Mouse (Mus musculus) liver, postnatal 0 days (tissue): ENCODE results near the gene Myl10. TPM values are rescaled to one million over a fixed set of nuclear protein-coding genes. Genes with fewer than 3 reads are reported as not detected.
"Not testable (repeated sequence)": the region's sequence is repeated elsewhere in the genome, so short reads cannot be mapped to it uniquely, and the experiment has no call there.

Source experiments
- ATAC-seq: fragments of 200-750 bp; cut with Nextera tagmentation; 2 replicates; pipeline ENCODE4 v1.8.0; 2017; ENCODE audit warnings: mild to moderate bottlenecking, moderate library complexity
- DNase-seq: peaks from one replicate; pipeline ENCODE4 v3.0.0-alpha.2; 2016
- H3K27ac ChIP-seq: fragments of 300-500 bp; sonication (generic); 2 replicates; pipeline ENCODE4 v1.5.1; 2014; ENCODE audit warnings: antibody characterized with exemption, moderate library complexity, mild to moderate bottlenecking, low read depth
- H3K27me3 ChIP-seq: fragments of 300-500 bp; sonication (generic); 2 replicates; pipeline ENCODE4 v1.6.1; 2014; ENCODE audit warnings: low read length, control low read depth, mixed read lengths; ENCODE audit not compliant: insufficient read depth
- H3K36me3 ChIP-seq: fragments of 300-500 bp; sonication (generic); replicated peaks from 2 replicates; pipeline ENCODE4 v1.6.1; 2014; ENCODE audit warnings: mild to moderate bottlenecking, control low read depth, low read length, moderate library complexity, mixed read lengths; ENCODE audit not compliant: insufficient read depth
- H3K4me1 ChIP-seq: fragments of 300-500 bp; sonication (generic); 2 replicates; pipeline ENCODE4 v1.6.1; 2014; ENCODE audit warnings: antibody characterized with exemption, mild to moderate bottlenecking, control low read depth; ENCODE audit not compliant: insufficient read depth
- H3K4me2 ChIP-seq: fragments of 300-500 bp; sonication (generic); 2 replicates; pipeline ENCODE4 v1.6.1; 2014; ENCODE audit warnings: low read depth, mild to moderate bottlenecking, low read length, moderate library complexity, mixed read lengths
- H3K4me3 ChIP-seq: fragments of 300-500 bp; sonication (generic); 2 replicates; pipeline ENCODE4 v1.5.1; 2014; ENCODE audit warnings: low read depth, low read length
- H3K9ac ChIP-seq: fragments of 300-500 bp; sonication (generic); replicated peaks from 2 replicates; pipeline ENCODE4 v1.6.1; 2014; ENCODE audit warnings: mild to moderate bottlenecking, moderate library complexity
- H3K9me3 ChIP-seq: fragments of 300-500 bp; sonication (generic); 2 replicates; pipeline ENCODE4 v1.6.1; 2016; ENCODE audit warnings: mild to moderate bottlenecking, control low read depth, low read length, mixed read lengths
- CTCF ChIP-seq: sonication (generic); IDR thresholded peaks from 2 replicates; pipeline ENCODE4 v1.5.1; 2016; ENCODE audit warnings: antibody characterized with exemption, low read depth
- EP300 ChIP-seq: IDR thresholded peaks from 2 replicates; pipeline ENCODE4 v1.6.1; 2016; ENCODE audit warnings: antibody characterized with exemption, low read depth, mild to moderate bottlenecking
- WGBS: fragments of 180-500 bp; shearing (Covaris S2); extraction: QIAGEN DNeasy Blood & Tissue Kit; methylation state at CpG from one replicate; pipeline ENCODE4 v1.1.7; 2014; ENCODE audit not compliant: insufficient replicate concordance; 5-methylcytosine and 5-hydroxymethylcytosine counted together
- polyA plus RNA-seq: library from polyadenylated mRNA; unstranded; fragments of >200 nt; fragmentation: Nextera tagmentation; extraction: Ambion mirVana; gene quantifications from 2 replicates; pipeline ENCODE4 v1.2.1, GENCODE M21; 2015

The Myl10 gene
- not detected in 2 replicates for polyA plus RNA-seq

DNA sequence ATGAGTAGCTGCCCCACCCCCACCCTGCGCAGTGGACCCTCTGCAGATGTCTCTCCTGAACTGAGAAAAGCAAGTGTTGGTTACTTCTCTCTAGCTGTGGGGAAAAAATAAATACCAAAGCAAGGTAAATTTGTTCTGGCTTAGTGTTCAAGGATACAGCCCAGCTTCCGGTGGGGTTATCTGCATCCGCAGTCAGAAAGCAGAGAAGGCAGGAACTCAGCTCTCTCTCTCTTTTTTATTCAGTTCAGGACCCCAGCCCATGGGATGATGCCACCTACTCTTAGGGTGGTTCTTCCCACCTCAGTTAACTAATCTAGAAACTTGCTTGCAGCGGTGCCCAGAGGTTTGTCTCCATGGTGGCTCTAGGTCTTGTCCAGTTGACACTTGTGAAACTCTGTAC lies at the start of gene Myl10:
Gene Myl10, plus strand, starts transcription at position 363 of the 400 bp plus-strand sequence.
- no peaks in the 10 kb centered on the region for H3K9me3 ChIP-seq
- H3K27me3 ChIP-seq: no peaks in the 10 kb centered on the region
- WGBS: 64% methylated on average over 4 of the region's 4 CpGs
- no peak within 1 kb of the TSS for H3K4me2 ChIP-seq
- H3K4me3 ChIP-seq: no peak within 1 kb of the TSS
- ATAC-seq (no peak), DNase-seq (no peak)
- no peak for TF ChIP-seq CTCF
- no peak for TF ChIP-seq EP300
- no peaks in the 10 kb centered on the region for H3K36me3 ChIP-seq
- no peaks in the 10 kb centered on the region for H3K4me1 ChIP-seq
- no peak within 1 kb of the TSS for H3K9ac ChIP-seq
- H3K27ac ChIP-seq: no peak within 1 kb of the TSS

- DNase-seq: no peak
- Histone ChIP-seq H3K9me3 (no peaks in the 10 kb centered on the region), H3K4me2 (no peak overlapping the region), H3K9ac (no peak overlapping the region), H3K4me3 (no peak overlapping the region), H3K36me3 (no peaks in the 10 kb centered on the region), H3K4me1 (no peaks in the 10 kb centered on the region; the same call in 1 of the 2 replicates), H3K27ac (no peak overlapping the region), H3K27me3 (no peaks in the 10 kb centered on the region)
- TF ChIP-seq CTCF: no peak
- TF ChIP-seq EP300: no peak
- 67% methylated on average over 4 of the region's 4 CpGs for WGBS
- no peak for ATAC-seq
These were observed 46.1 kb upstream of the Myl10 start for GRCm38 (mm10) chr5:136646731-136647328.

DNA sequence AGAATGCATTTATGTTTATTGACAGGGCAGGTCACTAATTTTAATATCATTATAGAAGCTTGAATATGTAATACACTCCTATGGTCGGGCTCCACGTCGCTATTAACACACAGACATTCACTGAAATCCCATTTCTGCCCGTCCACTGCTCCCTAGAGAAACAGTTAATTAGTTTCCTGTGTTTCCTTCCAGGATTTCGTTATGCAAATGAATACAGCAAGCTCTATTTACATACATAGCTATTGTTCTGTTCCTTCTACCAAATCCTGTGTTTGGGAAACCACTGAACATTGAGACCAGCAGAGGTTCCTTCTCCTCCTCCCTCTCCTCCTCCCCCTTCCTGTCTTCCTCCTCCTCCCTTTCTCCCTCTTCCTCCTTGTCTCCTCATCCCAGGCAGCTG lies 43.9 kb upstream of the Myl10 start:
- Histone ChIP-seq H3K27ac (no peak overlapping the region), H3K9ac (no peak overlapping the region), H3K4me3 (no peak overlapping the region), H3K9me3 (no peaks in the 10 kb centered on the region), H3K27me3 (no peaks in the 10 kb centered on the region), H3K4me1 (no peaks in the 10 kb centered on the region), H3K36me3 (no peaks in the 10 kb centered on the region), H3K4me2 (no peak overlapping the region)
- ATAC-seq (no peak), DNase-seq (no peak)
- TF ChIP-seq EP300 (no peak), CTCF (no peak)
- 64% methylated on average over 5 of the region's 5 CpGs for WGBS

GRCm38 (mm10) chr5:136649655-136650054 lies 43.3 kb upstream of the Myl10 start:
- H3K36me3 ChIP-seq: no peaks in the 10 kb centered on the region
- TF ChIP-seq EP300 (no peak), CTCF (no peak)
- no peak overlapping the region for H3K27ac ChIP-seq
- ATAC-seq: no peak
- no peak overlapping the region for H3K4me3 ChIP-seq
- WGBS: 79% methylated on average over 5 of the region's 5 CpGs
- no peaks in the 10 kb centered on the region for H3K27me3 ChIP-seq
- H3K9me3 ChIP-seq: no peaks in the 10 kb centered on the region
- no peak for DNase-seq
- H3K9ac ChIP-seq: no peak overlapping the region
- H3K4me1 ChIP-seq: no peaks in the 10 kb centered on the region
- no peak overlapping the region for H3K4me2 ChIP-seq

- no peaks in the 10 kb centered on the region for H3K9me3 ChIP-seq
- no peak for TF ChIP-seq EP300
- no peak for TF ChIP-seq CTCF
- DNase-seq: no peak
- H3K4me2 ChIP-seq: no peak overlapping the region
- no peak overlapping the region for H3K27ac ChIP-seq
- H3K4me1 ChIP-seq: no peaks in the 10 kb centered on the region
- no peak overlapping the region for H3K4me3 ChIP-seq
- no peak overlapping the region for H3K9ac ChIP-seq
- H3K36me3 ChIP-seq: no peaks in the 10 kb centered on the region
- H3K27me3 ChIP-seq: no peaks in the 10 kb centered on the region
- no peak for ATAC-seq
These were observed 38.5 kb upstream of the Myl10 start for GRCm38 (mm10) chr5:136654481-136654880.

GRCm38 (mm10) chr5:136656830-136657395 lies 36.0 kb upstream of the Myl10 start:
- WGBS: 79% methylated on average over 10 of the region's 10 CpGs
- no peaks in the 10 kb centered on the region for H3K4me1 ChIP-seq
- ATAC-seq: no peak
- H3K4me2 ChIP-seq: no peak overlapping the region
- no peaks in the 10 kb centered on the region for H3K9me3 ChIP-seq
- H3K9ac ChIP-seq: no peak overlapping the region
- peak; percentile 53 for TF ChIP-seq CTCF
- TF ChIP-seq EP300: no peak
- DNase-seq: no peak
- no peak overlapping the region for H3K27ac ChIP-seq
- H3K4me3 ChIP-seq: no peak overlapping the region
- H3K27me3 ChIP-seq: no peaks in the 10 kb centered on the region
- no peaks in the 10 kb centered on the region for H3K36me3 ChIP-seq

- not testable (repeated sequence) for H3K4me1 ChIP-seq
These were observed 32.2 kb upstream of the Myl10 start for GRCm38 (mm10) chr5:136660721-136661120.

More at GRCm38 (mm10) chr5:136660721-136661120, 32.2 kb upstream of the Myl10 start:
- H3K4me2 ChIP-seq, DNase-seq, H3K27me3 ChIP-seq, H3K36me3 ChIP-seq, H3K9me3 ChIP-seq, H3K9ac ChIP-seq, H3K27ac ChIP-seq, H3K4me3 ChIP-seq, ATAC-seq: not testable (repeated sequence)
- WGBS: 66% methylated on average over 5 of the region's 5 CpGs
